Mouse (Mus musculus): ENCODE data around the gene Usp34. TPM values are rescaled to one million over a fixed set of nuclear protein-coding genes. Genes with fewer than 3 reads are reported as not detected.
"Not testable (repeated sequence)": the region's sequence is repeated elsewhere in the genome, so short reads cannot be mapped to it uniquely, and the experiment has no call there.

The Usp34 gene
- 10 to 100 TPM; 30.2 to 35.4 TPM for total RNA-seq (2021)
- long read RNA-seq, experiment 1, partial matches to known transcripts: 3 of 5 reads
- long read RNA-seq, experiment 1, other reads (novel, unspliced or antisense): 2 of 5 reads
- long read RNA-seq, experiment 2, partial matches to known transcripts: 9 of 13 reads
- long read RNA-seq, experiment 2, other reads (novel, unspliced or antisense): 4 of 13 reads

DNA sequence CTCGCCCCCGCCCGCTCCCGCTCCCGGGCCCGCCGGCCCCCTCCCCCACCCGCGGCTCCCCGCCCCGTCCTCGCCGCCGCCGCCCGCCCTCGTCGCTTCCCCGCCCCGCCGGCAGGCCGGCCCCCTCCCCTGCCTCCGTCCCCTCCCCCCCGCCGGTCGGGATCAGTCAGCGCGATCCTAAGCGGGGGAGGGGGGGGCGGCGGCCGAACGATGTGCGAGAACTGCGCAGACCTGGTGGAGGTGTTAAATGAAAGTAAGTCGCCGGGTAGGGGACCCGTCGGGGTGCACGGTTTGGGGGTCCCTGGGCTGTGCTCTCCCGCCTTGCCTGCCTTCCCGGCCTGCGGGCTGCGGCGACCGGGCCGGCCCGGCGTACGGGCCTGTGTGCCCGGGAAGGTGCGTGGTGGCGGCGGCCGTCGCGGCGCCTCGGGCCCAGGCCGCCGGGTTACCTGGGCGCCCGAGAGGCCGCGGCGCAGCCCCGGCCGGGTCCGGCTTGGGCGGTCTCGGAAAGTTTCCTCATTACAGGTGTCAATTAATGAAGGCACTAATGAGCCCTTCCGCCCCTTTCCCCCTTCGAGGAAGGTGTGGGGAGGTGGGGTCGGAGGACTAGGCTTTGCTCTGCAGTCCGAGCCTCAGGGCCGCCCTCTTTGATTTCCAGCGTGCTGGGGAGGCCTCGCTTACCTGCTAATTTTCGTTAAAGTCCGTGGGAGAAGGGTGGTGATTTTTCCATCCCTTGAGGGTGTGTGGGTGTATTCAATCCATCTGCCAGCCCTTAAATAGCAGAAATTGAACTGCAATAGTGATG, at the start of gene Usp34:
Gene Usp34 (plus strand): TSS at position 132 of the 802 bp plus-strand sequence.
- peak; percentile 78 for DNase-seq

DNA sequence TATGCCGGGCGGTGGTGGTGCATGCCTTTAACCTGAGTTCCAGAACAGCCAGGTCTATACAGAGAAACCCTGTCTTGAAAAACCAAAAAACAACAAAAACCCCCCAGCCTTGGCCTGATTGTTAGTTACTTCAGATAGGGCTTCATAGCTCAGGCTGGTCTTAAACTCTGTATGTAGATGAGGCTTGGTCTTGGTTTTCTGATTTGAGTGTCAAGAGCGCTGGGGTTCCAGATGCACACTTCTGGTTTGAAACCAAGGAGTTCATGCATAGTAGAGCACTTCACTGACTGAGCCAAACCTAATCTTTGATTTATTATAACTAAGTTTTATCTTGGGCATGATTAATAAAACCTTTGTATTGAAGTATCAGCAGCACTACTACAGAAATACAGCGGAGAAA, 47.6 kb upstream of the Usp34 start:
- DNase-seq: no peak

DNA sequence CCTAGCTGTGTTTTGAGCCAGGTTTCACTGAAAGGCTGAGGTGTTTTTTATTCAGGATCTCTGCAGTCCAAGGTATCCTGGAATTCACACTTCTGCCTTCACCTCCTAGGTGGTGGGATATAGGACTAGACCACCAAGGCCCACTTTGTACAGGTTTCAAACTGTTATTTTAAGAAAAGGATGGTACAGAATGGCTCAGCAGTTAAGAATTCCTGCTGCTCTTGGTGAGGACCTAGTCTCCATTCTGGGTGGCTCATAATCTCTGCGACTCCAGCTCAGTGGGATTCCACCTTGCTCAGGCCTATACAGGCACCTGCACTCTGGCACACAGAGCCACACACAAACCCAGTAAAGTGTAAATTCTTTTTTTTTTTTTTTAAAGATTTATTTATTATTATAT, 47.2 kb upstream of the Usp34 start:
- DNase-seq: no peak

DNA sequence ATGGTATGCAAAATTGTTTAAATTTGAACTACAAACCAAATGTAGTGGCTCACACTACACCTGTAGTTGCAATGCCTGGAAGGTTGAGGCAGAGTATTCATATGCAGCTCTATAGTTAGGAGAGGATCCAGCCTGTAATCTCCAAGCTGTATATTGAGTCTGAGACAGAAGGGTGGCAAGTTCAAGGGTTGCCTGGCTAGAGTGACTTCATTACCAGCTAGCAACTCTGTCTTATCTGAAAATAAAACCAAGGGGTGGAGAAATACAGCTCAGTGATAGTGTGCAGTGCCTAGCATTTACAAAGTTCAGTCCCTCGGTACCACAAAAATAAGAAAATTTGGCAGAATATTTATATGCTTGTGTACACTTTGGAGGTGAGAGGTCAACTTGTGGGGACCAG, 46.5 kb upstream of the Usp34 start:
- DNase-seq: no peak

DNA sequence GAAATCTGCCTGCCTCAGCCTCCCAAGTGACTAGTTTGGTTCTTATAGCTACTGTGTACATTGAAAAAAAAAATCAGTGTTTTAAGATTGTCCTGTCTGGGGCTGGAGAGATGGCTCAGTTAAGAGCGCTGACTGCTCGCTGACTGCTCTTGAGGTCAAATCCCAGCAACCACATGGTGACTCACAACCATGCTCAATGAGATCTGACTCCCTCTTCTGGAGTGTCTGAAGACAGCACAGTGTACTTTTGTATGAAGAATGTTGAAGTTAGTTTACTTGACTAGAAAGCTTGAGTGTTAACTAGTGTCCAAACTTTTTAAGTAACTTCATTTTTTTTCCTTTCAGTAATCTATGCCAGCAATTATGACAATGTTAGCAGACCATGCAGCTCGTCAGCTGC, 45.2 kb upstream of the Usp34 start:
- no peak for DNase-seq

DNA sequence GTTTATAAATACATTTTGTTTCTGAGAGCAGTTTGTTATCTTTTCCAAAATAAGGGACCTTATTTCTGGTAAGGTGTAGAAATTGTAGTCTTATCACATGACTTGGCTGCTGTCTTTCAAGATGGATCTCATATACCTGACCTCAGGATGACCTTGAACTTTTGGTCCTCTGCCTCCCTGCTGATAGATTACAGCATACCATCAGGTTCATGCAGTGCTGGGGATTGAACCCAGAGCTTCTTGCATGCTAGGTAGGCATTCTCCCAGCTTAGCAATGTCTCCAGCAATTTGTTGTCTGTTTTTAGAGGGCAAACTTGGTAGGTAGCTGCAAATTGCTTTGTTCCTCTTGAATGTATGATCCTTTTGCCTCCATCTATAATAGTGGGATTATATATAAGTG, 41.7 kb upstream of the Usp34 start:
- DNase-seq: no peak

GRCm38 (mm10) chr11:23271770-23272724, 34.6 kb upstream of the Usp34 start:
- DNase-seq: no peak

DNA sequence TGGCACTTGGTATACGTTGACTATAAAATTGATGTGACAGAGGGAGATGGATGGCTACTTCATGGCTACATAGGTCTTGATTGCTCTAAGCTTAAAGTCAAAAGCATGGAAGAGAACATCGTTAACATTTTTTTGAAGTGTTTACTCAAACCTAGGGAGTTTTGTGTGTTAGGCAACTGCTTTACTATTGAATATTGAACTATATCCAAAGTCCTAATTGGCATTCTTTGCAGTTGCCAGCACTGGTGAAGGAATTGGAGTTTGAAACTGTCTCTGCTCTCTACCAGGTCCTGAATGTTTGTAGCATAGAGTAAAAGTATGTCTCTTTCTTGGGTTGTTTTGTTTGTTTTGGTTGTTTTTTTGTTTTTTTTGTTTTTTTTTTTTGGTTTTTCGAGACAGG, 30.9 kb upstream of the Usp34 start:
- no peak for DNase-seq

DNA sequence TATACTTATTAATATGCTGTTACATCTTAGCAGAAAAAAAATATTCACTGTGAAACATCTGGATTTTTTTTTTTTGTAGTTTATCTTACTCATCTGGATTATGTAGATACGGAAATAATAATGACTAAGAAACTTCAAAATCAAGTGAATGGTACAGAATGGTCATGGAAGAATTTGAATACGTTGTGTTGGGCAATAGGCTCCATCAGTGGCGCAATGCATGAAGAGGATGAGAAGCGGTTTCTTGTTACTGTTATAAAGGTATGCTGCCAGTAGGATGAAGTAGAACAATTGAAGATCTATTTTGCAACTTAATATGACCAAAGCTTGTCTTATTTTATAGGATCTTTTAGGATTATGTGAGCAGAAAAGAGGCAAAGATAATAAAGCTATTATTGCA, 22.2 kb upstream of the Usp34 start:
- DNase-seq: no peak

- DNase-seq: not testable (repeated sequence)
Observed at GRCm38 (mm10) chr11:23288866-23289265, 17.8 kb upstream of the Usp34 start.

DNA sequence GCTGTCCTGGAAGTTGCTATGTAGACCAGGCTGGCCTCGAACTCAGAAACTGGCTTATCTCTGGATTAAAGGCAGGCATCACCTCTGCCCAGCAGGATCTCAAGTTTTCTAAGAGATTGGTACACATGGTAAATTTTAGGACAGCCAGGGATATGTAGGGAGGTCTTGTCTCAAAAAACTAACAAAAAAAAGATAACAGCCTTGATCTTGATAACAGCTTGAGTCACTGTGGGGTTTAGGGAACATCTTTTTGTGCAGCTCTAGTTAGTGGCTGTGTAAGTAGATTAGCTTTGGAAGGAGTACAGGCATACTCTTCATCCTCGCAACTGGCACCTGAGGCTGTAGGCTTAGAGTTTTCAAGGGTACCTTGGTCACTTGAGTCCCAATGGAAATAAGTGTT, 9.3 kb upstream of the Usp34 start:
- DNase-seq: no peak

- no peak for DNase-seq
Observed at GRCm38 (mm10) chr11:23298301-23298700, 8.4 kb upstream of the Usp34 start.

- DNase-seq: no peak
Observed at GRCm38 (mm10) chr11:23299910-23300309, 6.8 kb upstream of the Usp34 start.

GRCm38 (mm10) chr11:23303126-23303525, 3.6 kb upstream of the Usp34 start:
- DNase-seq: no peak

GRCm38 (mm10) chr11:23305101-23305672, 1.5 kb upstream of the Usp34 start:
- DNase-seq: not testable (repeated sequence)

DNA sequence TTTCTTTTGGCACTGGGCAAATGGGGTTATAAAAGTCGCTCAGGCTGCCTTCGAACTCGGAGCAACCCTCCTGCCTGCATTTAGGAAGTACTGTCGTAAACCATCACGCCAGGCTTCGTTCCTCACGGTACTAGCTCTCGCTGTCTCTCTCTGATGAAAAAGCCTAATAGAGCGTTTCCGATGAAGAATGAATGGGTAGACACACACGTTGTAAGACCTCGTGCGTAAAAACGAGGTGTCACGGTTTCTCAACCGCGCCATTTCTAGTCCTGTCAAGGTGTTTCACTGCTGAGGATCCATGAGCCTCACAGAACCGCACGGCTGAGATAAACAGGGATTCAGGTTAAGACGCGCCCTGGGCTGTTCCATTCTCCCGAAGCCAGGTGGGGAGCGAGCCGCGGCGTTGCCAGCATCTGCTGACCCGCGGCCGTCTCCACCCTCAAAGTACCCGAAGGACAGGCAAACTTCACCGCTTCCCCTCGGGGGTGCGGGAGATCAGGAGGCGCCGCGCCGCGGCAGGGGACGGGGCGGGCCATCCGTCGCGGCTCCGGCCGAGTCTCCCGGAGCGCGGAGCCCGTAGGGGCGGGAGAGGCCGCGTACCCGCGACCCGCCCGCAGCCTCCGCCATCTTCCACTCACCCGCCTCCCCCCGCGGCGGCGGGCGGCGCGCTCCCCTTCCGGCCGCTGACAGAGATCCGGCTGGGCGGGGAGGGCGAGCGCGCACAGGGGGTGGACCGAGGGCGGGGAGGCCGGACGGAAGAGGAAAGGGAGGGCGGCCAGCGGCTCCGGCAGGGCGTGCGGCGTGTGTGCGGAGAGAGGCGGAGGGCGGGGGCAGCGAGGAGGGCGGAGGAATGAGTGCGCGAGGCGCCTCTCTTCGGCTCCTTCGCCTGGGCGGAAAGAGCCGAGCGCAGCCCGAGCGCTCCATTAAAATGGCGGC, 754 bp upstream of the Usp34 start:
- DNase-seq: peak; percentile 98

DNA sequence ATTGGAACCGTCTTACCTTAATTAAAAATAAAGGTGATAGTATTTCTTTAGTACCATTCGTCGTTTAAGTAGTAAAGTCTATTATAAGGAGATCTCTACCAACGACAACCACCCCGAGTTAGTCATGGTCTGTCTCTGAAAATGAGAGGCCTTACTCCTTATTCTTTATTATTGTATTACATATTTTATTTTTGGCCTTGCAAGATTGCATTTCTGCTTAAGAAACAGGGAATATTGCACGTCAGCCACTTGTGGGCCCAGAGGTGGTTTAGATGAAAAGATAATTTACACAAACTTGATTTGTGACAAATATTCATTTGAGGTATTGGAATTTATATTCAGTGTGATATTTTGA, 848 bp downstream of the Usp34 start:
- DNase-seq: no peak

- DNase-seq: no peak
Observed at GRCm38 (mm10) chr11:23313496-23313895, 6.8 kb downstream of the Usp34 start.

- no peak for DNase-seq
Observed at GRCm38 (mm10) chr11:23329413-23329812, 22.7 kb downstream of the Usp34 start.

DNA sequence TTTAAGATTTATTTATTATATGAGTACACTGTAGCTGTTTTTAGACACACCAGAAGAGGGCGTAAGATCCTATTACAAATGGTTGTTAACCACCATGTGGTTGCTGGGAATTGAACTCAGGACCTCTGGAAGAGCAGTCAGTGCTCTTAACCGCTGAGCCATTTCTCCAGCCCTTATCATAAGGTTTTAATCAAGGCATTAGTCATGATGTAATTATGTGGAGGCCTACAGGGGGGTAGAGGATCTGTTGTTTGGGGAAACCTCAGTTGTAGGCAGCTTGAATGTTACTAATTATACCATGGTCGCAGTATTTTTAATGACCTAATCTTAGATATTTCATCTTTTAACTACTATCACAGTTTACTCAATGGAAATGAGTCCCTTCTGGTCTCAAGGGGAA, 25.4 kb downstream of the Usp34 start:
- no peak for DNase-seq

DNA sequence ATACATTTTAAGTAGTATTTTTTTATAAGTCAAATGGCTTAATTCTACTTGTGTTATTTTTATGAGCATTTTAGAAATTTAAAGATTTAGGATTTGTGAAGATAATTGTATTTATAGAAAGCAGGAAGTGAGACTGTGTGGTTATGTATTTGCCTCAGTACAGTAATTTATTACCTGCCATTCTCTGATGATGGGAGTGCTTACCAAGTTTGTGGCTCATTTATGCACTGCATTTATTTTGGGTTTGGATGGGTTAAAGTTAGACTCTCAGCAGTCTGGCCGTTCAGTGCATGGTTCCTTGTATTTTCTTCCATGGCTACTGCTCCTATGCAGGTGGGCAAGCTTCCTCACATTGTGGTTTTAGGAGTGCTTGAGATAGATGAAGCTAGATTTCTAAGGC, 28.5 kb downstream of the Usp34 start:
- no peak for DNase-seq

All from gastrocnemius, postnatal 25 days (tissue).